Mouse (Mus musculus) liver, adult 2 months (tissue): ENCODE data around the gene Tmc2.

Source experiments
- CTCF ChIP-seq: fragments of 200-500 bp; IDR thresholded peaks from 2 replicates; pipeline ENCODE4 v1.5.1; 2011; ENCODE audit warnings: low read depth, low read length, control low read depth
- POLR2A ChIP-seq: fragments of 200-500 bp; IDR thresholded peaks from 2 replicates; pipeline ENCODE4 v1.6.1; 2011; ENCODE audit warnings: low read length, control low read depth; ENCODE audit not compliant: insufficient read depth; ENCODE audit errors: extremely low read depth

DNA sequence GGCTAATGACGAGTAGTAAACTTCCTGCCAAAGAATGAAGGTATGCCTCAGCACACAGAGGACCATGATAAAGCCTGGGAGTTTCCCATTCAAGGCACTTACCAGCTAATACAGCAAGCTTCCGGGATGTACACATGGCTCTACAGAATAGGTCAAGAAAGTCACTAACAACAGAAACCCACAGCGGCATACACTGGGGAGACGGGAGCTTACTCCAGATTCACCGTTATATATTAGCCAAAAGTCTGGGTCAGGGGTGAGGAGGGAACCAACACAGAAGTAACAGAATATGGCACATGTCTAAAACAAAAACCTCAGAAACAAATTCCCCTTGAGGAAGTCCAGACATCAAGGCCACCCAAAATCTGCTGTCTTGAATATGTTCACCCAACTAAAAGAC lies 32.3 kb upstream of the Tmc2 start:
- TF ChIP-seq POLR2A: no peak
- no peak for TF ChIP-seq CTCF
